Mouse (Mus musculus): ENCODE results near the gene H2-Oa. TPM values are rescaled to one million over a fixed set of nuclear protein-coding genes. Genes with fewer than 3 reads are reported as not detected.

H2-Oa gene
- total RNA-seq (2021) (under 1 TPM in 1 of 2 experiments, not detected in 1; 0.62 TPM), polyA plus RNA-seq (2012; rRNA removed) (1.9 TPM in 2 replicates)
- long read RNA-seq: 0 reads

DNA sequence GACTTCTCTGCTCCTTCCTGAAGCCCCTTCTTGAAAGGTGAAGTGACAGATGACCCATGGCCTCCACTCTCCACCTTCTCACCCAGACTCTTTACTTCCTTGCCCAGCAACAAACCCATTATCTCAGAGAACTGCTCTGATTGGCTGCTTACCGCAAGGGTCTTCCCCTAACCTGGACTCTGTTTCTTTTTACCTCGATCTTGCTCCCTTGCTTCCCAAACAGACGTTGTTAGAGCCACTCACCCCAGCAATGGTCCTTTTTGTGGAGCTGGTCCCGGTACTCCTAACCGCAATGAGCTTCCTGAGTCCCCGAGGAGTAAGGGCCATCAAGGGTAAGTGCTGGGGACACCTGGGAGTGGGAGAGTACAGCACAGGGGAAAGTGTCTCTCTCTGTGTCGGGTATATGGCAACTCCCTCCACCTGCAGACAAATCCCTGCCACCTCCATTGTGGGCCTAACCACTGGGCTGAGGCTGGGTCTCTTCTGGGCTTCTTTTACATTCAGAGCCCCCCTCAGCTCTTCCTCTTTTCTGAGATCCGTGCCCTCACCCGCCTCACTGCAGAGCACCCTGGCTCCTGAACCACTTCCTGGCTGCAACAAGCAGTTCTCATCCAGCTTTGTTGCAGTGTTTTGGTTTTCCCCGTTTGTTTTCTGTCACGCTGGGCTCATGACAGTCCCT lies at the start of gene H2-Oa:
TSS of gene H2-Oa (plus strand) at position 144 of the 679 bp plus-strand sequence.
- DNase-seq: no peak

DNA sequence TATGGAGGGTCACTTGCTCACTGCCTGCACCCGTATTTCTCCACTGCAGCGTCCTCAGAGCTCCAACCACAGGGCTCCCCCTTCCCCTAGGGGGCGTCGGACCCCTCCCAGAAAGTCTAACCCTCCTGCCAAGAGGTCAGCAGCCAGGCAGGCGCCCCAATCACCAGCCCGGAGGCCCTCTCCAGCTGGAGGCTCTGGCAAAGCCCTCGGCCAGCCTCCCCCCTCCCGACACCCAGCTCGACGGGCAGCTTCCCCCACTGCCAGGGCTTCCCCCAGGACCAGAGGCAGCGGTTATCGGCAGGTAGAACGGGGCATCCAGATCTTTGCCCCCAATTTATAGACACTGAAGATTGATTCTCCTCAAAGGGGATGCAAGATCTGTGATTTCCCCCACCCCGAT lies 46.2 kb upstream of the H2-Oa start:
- no peak for DNase-seq

DNA sequence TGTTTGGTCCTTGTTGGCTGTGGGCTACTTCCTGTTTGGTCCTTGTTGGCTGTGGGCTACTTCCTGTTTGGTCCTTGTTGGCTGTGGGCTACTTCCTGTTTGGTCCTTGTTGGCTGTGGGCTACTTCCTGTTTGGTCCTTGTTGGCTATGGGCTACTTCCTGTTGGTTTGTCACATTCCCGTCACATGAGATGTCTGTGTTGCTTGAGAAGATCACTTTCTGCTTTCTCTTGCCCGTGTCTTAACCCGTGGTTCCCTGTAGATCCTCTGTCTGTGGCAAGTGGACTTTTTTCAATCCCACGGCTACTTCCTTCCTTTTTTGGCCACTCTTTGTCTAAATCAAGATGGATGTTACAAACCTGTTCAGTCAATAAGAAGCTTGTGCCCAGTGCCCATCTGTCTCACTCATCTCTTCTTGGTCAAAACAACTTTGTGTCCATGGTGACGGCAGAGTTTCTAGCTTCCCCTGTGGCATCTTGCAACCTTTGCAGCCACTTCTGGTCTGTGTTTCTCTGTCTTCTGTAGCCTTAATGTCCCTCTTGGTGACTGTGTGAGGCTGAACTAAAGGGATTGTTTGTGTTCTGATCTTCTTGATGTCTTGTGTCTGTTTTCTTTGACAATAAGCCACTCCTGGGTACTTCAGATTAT lies 44.6 kb upstream of the H2-Oa start:
- DNase-seq: no peak

DNA sequence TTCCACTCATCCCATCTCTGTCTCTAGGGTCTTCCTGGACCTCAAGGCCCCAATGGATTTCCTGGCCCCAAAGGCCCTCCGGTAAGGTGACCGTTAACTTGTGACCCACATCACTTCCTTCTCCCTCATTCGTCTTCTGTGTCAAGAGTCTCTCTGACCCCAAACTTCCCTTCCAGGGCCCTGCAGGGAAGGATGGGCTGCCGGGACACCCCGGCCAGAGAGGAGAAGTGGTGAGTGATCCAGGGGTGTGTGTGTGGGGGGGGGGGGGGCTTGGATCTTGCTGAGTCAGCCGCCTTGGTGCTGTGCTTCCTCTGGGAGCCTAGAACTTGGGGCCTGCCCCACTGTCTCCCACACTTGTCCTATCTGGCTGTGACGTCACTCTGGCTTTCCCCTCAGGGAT lies 34.9 kb upstream of the H2-Oa start:
- no peak for DNase-seq

DNA sequence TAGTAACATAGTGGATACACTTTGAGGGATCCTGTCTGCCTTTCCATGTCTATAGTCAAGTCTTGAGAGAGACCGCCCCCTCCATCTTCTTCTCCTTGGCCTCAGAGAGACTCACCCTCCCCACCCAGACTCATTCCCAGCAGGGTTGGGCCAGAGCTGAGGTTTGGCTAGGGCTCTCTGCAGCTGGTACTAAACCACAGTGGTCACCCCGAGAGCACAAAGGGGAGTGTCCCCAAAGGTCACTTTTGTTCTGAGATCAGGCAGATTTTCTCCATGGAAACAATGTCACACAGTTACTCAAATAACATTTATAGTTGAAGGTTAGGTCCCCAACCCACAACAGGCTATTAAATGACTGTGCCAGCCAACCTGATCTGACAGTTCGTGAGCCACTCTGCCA lies 23.3 kb upstream of the H2-Oa start:
- DNase-seq: no peak

DNA sequence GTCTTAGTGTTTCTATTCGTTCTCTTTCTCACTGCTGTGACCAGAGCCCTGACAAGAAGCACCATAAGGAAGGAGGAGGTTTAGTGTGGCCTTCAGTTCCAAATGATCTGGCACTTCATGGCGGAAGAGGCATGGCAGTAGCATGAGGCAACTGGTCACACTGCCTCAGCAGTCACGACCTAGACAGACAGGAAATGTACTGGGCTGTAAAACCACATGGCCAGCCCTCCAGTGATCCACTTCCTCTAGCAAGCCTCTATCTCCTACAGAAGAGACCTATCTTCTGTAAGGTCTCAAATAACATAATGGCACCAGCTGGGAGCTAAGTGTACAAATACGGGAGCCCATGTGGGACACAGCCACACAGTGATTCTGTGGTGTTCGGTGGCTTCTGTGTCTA lies 20.0 kb upstream of the H2-Oa start:
- no peak for DNase-seq

DNA sequence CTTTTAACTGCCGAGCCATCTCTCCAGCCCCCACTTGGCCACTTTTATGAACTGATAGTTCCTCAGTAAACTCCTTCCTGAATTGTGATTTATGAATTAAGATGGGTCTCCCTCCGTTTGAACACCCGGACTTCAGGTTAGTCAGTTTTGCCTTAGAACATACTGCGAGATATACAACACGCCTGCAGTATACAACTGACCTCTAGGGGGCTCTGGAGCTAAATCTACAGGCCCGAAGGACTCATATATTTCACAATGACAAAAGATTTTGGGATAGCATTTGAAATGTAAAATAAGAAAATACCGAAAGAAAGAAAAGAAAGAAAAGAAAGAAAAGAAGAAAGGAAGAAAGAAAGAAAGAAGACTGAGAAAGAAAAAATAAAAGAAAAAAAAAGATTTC lies 16.9 kb upstream of the H2-Oa start:
- DNase-seq: peak; percentile 66

DNA sequence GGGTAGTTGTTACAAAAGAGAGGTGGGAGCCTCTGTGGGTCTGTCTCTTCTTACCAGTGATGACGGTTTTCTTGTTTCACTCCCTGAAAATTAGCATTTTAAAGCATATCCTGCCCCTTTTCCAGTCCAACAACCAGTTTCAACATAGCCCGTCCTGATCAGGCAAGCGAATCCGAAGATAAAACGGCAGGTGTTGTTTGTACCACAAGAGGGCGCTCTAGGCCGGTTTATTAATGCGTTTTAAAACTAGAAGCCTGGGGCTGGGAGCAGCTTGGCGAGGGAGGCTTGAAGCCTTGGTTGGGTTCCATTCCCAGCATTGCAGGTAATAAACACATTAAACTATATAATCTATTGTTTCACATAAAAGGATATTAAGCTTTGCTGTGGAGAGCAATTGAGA lies 14.6 kb upstream of the H2-Oa start:
- DNase-seq: peak; percentile 66

DNA sequence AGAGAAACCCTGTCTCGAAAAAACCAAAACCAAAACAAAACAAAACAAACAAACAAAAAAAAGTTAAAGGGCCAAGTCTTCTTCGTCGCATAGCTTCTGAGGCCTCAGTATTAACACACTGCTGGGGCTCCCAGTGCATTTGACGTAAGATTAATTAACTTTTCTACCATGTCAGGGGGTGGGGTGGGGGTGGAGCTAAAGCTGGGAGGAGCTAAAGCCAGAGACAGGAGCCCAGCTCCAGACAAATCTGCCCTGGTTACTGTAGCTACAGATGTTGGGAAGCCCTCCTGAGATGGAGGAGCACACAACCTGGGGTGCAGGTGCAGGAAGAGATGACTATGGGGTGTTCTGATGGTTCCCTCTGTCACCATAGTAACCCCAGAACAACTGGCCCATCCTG lies 14.0 kb upstream of the H2-Oa start:
- DNase-seq: no peak

DNA sequence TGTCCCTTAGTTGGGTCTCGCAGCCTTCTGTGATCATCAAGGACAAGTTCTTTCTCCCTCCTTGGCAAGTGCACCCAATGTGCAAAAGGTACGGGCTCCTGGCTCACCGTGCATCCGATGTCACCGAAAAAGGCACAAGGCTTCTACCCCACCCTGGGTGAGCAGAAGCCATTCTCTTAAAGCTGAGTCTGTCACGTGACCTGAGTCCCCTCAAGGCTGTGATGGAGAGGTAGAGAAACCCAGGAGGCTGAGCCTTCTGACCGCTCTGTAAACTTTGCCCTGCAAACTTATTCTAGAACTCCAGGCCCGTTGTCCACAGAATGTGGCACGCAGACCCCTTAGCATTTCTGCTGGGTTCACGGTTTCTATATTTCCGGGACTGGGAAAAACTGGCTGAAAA lies 13.1 kb upstream of the H2-Oa start:
- DNase-seq: no peak

DNA sequence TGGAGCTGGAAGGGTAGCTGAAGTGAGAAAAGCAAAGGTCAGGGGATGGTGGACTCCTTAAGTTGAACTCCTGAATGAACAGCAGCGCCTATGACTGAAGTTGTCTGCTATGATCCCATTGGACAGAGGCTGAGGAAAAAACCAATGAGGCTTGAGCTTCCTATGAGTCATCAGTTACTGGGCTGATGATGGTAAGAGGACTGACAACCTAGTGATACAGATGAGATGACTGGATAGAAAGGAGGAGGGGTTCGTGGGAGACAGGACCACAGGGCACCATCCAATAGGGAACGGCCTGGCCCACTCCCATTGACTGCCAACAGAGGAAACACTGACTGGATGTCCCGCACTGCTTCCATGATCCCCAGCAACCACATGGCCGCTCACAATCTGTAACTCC lies 12.5 kb upstream of the H2-Oa start:
- peak; percentile 55 for DNase-seq

DNA sequence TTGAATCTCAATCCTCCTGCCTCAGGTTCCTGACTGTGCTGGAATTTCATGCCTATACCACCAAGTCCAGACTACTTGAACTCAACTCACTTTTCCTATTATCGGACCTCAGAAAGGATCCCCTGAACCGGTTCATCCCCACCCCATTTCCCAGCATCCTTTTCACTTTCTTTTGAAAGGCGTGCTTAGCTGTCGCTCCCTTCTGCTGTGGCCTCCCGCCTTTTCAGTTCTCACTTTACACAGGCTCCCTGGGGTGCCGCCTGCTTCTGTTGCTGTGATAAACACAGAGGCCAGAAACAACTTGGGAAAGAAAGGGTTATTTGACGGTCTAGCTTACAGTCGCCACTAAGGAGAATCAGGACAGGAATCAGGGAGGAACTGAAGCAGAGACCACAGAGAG lies 9.0 kb upstream of the H2-Oa start:
- no peak for DNase-seq

DNA sequence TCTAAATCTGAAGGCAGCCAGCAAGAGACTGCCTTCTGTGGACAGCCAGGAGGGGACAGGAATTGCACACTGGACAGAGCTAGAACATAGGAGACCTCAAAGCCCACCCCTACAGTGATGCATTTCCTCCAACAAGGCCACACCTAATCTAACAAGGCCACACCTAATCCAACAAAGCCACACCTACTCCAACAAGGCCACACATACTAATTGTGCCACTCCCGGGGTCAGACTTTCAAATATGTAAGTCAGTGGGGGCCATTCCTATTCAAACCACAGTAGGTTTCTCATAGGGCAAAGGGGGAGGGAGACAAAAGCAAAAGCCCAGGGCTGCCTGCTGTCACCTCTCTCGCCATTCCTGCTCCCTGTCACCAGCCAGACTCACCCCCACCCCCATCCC lies 4.8 kb upstream of the H2-Oa start:
- no peak for DNase-seq

DNA sequence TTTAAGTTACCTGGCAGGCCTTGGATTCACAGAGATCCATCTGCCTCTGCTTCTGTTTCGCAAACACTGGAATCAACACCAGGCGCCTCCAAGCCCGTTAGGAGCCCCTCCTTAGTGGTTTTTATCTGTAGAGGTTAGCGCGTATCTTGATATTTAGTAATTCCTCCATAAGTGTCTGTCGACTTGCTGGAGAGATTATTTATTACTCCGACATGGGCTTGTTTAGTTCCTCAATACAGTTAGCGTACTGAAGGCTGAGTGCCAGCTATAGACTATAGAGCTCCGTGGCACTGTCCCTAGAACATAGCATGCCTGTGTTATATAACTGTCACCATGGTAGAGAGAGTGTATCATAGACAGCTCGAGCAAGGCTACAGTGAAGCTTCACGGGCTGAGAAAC lies 4.0 kb upstream of the H2-Oa start:
- DNase-seq: no peak

DNA sequence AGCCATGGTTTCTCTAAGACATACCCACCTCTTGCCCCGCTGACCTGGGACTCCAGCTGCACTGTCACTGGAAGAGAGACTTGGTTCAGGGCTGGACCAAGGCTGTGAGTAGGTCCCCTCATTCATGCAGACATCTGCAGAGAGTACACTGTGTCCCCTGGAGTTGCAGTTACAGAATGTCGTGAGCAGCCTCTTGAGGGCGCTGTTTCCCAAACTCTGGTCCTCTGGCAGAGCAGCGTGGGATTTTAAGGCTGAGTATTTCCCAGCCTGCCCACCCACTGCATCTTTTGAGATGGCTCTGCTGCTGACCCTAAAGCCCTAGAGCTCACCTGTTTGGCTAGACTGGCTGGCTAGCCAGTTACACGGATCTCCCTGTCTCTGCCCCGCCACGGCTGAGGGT lies 1.2 kb upstream of the H2-Oa start:
- DNase-seq: no peak

DNA sequence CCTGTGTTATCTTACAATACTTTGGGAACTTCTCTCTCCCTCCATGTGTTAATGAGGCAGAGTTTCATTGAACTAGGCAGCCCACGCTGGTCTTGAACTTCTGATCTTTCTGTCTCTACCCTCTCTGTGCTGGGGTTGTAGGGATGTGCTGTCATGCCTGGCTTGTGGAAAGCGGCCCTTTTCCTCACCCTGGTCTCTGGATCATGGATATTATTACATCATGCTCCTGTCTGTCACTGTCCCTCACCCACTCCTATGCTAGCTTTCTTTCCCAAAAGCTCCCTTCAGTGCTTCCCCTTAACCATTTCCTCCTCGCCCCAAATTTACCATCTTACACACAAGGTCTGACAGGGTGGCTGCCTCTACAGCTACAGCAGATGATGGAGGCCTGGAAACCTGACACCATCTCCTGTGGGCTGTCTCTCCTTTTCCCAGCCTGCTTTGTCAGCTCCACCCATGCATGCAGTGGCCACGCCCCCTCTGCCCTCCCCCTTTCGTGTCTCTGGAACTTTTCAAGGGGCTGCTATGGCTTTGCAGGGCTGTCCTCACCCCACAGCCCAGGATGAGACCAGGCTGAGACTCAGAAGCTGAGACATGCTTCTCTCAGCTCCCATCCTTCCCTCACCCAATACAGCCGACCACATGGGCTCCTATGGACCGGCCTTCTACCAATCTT lies 1.2 kb downstream of the H2-Oa start:
- no peak for DNase-seq

DNA sequence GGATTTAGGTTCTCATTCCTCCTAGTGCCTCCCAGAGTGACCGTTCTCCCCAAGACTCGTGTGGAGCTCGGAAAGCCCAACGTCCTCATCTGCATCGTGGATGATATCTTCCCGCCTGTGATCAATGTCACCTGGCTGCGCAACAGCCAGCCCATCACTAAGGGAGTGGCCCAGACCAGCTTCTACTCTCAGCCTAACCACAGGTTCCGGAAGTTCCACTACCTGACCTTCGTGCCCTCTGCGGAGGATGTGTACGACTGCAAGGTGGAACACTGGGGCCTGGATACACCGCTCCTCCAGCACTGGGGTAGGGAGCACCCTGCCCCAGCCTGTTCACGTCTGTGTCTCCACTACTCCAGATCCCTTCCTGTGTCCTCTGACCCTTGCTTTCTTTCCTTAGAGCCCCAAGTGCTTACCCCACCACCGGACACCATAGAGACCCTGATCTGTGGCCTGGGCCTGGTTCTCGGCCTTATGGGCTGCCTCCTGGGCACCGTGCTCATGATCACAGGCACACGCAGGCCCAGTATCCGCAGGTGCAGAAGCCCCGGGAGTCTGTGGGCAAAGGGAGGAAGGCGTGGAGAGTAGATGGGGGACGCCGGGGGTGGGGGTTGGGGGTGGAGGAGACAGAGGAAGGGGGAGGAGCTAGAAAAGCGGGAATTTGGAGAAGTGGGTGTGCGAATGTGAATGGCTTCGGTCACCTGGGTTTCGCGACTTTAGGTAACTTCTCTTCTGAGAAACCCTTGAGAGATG lies 2.3 kb downstream of the H2-Oa start:
- DNase-seq: no peak

DNA sequence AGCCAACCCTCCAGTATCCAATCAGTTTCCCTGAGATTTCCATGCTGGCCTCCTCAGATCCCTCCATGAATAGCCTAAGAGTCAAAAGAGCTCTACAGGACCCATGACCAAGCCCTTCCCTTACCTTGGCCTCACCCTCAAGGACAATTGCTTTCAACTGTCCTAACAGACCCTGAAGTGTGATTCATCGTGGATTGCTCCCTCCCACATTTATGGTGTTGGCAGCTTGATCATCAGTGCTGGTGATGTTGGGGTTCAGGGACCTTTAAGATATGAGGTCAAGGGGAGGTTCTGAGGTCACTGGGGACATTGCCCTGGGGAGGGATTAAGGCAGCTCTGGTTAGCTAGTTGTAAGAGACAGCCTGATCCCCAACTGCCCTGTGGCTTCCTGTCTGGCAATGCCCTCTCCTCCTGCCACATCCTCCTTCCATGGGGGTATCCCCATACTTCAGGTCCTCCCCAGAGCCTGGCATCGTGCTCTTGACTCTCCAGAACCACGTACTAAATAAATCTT lies 4.4 kb downstream of the H2-Oa start:
- peak; percentile 71 for DNase-seq

DNA sequence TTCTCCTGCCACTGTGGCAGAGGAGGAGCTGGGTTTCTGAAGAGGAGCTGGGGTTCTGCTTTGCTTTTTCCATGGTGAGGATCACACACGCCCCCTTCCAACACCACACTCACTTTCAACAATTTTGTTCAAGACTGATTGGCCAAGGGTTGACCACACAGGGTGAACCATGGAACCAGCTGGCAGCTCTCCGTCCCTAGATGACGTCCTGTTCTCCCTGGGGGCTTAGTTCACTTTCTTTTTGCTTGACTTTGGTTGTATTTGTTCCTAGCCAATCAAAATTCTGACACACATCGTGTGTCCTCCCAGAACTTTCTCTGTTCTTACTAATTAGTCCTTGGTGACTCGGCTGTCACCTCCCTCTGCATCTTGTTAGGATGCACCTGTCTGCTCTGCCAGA lies 5.1 kb downstream of the H2-Oa start:
- no peak for DNase-seq

DNA sequence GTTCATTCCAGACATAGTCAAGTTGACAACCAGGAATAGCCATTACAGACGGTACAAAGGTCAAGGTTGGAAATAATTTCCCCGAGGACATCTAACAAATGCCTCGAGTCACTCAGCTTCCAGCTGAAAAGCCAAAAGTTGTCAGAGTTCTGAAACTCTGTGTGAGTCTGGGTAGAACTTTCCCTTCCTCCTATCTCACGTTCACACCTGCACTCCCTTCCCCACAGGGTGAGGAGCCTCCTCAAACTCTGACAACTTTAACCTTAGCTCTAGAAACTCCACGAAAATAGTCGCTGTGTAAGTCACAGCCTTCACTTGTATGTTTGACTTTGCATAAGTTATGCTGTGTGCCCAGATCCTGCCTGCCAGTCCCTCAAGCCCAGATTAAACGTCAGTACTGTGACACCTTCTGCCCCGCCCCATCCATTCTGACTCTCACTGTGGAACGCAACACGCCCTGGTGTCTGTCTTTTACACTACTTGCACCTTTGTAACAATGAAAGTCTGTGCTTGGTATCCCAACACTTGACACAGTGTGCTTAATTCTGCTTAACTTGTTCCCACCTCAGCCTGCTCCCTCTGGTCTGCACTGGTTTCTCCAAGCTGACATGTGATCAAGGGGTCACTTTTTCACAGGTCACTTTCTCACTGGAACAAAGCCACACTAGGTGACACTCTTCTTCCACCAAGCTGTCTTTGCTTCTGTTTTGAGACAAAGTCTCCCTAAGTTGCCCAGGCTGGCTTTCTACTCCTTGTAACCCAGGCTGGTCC lies 6.8 kb downstream of the H2-Oa start:
- DNase-seq: no peak

DNA sequence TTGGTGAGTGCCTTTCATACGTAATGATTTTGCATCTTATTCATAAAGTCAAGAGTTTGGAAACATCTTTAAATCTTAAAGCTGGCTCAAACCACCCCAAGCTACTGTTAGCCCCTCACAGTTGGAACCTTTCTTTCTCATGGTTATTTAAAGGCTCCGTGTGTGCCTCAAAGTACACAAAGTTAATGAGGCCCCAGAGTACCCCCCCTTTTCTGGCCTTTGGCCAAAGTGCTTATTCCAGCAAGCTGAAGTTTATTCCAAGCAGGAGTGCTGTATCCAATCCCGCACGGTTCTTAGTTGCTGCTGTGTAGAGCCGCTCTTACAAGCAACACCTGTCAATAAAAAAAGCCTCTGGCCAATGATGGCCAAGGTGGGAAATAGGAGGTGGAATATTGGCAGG lies 7.4 kb downstream of the H2-Oa start:
- DNase-seq: no peak

DNA sequence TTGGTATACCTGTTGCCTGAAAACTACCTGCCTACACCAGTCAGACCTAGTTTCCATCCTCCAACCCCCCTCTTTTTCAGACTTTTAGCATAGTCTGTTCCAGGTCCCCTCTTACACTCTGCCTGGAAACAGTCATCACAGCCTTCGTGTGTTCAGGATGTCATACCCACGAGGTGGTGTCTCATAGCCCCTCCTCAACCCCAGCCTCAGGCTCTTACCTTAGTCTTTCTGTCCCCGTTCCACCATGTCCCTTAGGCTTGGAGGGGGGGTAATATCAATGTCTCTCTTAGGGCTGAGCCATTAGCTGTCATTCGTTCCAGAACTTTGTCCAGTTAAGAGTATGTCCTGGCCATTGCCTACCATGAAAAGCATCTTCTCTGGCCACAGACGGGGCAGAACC lies 9.0 kb downstream of the H2-Oa start:
- no peak for DNase-seq

Data from adrenal gland, adult 2 months (tissue).